Mouse (Mus musculus): ENCODE results near the gene Thnsl2. TPM values are rescaled to one million over a fixed set of nuclear protein-coding genes. Genes with fewer than 3 reads are reported as not detected.

Gene Thnsl2
- 0.17 and 0.69 TPM in 2 replicates for total RNA-seq (2014; fragmentation: Nextera tagmentation)
- 0.10 and 1.3 TPM in 2 replicates for total RNA-seq (2017)

- peak; percentile 82 for ATAC-seq (replicated peaks; ENCODE audit: poor library complexity, severe bottlenecking)
Observed at GRCm38 (mm10) chr6:71143894-71144455, at the start of gene Thnsl2. Thnsl2 (minus strand) TSS chr6:71144439.

DNA sequence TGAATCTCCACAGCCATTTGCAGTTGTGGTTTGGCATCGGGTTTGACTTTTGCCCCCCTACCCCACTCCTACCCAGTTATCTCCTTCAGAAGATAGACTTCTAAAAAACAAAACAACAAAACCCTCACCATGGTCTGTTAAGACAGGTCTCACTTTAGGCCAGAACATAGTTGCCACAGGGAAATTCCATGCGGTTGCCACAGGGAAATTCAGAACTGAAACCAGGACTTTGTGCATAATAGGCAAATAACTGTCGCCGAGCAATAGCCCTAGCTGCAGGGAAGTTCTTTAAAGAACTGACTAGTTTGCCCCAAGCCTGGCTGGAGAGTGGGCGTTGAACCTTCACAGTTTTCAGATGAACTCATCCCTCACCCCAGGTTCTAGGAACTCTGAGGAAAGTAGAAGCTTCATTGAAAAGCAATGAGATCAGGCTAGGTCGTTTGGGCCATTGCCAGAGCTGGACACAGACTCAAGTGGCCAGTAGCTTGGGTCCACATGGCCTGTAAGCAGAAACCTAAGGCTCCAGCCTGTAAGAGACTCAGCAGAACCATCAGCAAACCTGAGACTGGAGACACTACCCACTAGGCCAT lies 49.0 kb upstream of the Thnsl2 start:
- ATAC-seq (replicated peaks; ENCODE audit: poor library complexity, severe bottlenecking): no peak

DNA sequence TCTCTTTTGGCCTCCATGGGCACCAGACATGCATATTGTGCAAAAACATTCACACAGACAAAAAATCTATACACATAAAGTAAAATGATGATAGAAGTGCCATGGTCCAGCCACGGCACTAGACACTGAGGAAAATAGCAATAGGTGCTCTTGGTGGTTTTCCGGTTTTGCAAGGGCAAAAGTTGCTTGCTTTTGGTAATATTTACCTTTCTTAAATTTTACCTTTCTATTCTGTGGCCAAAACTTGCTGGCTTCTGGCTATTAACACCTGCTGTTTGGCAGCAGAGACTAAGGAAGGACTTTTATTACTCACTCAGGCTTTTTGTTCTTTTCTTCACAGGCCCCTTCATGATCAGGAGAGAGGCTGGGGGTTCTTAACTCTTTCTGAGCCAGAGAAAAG lies 46.3 kb upstream of the Thnsl2 start:
- ATAC-seq (replicated peaks; ENCODE audit: poor library complexity, severe bottlenecking): no peak

DNA sequence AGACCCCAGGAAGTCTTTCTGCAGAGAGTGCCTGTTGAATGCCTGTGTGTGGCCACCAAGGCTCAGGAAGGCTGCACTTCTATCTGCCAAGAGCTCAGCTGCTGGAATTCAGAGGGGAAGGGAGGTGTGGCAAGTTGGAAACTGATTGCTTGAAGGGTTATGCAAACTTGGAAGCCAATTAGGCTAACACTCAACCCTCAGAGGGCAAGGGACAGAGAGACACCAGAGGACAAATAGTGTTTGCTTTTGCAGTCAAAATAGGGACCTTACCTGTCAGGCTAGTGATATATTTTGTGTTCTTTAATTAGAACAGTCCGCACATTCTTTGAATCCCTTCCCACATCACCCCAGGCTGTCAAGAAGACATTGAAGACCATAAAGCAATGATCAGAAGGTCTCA lies 45.3 kb upstream of the Thnsl2 start:
- ATAC-seq (replicated peaks; ENCODE audit: poor library complexity, severe bottlenecking): no peak

DNA sequence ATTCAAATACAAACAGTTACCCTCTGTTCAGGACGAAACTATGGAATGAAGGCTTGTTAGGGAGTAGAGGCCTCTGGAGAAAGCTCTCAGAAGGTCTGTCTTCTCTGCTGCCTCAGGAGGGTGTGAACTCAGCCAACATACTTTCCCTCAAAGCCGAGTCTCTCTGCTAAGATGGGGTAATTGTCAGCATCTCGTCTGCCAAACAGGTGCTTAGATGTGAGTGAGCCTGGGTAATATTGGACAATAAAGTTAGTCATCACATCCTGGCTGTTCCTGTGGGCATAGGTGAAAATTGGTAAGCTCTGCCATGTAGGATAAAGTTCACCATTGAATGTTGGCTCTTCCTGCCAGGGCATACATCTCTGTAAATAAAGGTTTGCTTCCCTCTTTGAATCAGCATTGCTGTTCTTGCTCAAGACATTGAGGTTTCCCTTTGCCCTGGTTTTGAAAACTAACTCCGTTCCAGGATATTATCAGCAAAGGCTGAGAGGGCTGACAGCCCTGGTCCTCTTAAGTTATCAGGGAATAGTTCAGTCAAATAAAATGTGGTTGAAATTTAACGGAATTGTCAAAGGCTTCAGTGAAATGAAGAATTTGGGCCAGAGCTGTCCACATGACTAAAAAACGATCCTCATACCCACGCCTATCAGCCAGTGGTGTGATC lies 40.8 kb upstream of the Thnsl2 start:
- no peak for ATAC-seq (replicated peaks; ENCODE audit: poor library complexity, severe bottlenecking)

GRCm38 (mm10) chr6:71180596-71180995 lies 36.4 kb upstream of the Thnsl2 start:
- no peak for ATAC-seq (replicated peaks; ENCODE audit: poor library complexity, severe bottlenecking)

- no peak for ATAC-seq (replicated peaks; ENCODE audit: poor library complexity, severe bottlenecking)
Observed at GRCm38 (mm10) chr6:71172812-71173580, 28.8 kb upstream of the Thnsl2 start.

DNA sequence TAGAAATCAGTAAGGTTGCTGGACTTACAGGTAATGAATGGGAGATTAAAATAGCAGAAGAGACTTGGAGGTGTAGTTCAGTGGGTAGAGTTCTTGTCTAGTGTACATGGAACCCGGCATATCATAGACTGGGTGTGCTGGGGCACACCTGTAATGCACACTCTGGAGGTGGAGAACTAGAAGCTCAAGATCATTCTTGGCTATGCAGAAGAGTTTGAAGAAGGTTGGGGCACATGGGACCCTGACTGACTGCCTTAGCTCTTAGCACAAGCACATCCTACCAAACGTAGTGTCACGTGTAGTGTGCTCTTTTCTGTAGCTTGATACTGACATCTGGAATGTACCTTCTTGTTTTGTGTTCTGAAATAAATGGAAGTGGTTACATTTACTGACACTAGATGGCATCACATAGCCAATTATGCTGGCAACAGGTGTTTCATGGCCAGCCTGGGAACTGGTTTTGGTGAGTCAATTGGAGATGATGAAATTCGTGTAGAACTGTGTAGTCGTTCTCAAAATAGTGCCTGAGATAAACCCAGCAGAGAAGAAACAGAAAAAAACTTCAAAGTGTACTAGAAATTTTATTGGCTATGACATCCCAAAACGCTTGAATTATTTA lies 22.4 kb upstream of the Thnsl2 start:
- ATAC-seq (replicated peaks; ENCODE audit: poor library complexity, severe bottlenecking): peak; percentile 68; the same call in 1 of the 2 replicates

DNA sequence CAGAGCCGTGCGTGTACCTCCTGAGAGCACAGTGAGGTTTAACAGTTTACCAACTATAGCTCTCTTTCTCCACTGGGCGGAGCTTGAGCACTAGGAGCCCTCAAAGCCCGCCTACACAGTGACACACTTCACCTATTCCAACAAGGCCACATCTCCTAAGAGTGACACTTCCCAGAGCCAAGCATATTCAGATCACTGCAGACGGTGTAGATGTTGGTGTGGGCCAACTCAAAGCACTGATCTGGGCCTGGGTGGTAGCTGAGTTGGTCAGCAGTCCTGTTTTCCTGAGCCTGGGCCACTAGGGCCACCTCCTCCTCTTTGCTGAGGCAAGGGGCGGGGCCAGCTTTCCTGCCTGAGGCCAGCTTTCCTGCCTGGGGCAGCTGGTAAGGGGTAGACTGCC lies 20.2 kb upstream of the Thnsl2 start:
- no peak; the same call in 1 of the 2 replicates for ATAC-seq (replicated peaks; ENCODE audit: poor library complexity, severe bottlenecking)

- ATAC-seq (replicated peaks; ENCODE audit: poor library complexity, severe bottlenecking): no peak
Observed at GRCm38 (mm10) chr6:71162269-71162668, 18.0 kb upstream of the Thnsl2 start.

- ATAC-seq (replicated peaks; ENCODE audit: poor library complexity, severe bottlenecking): no peak
Observed at GRCm38 (mm10) chr6:71161290-71161689, 17.1 kb upstream of the Thnsl2 start.

- peak; percentile 35 for ATAC-seq (replicated peaks; ENCODE audit: poor library complexity, severe bottlenecking)
Observed at GRCm38 (mm10) chr6:71156674-71157326, 12.6 kb upstream of the Thnsl2 start.

- ATAC-seq (replicated peaks; ENCODE audit: poor library complexity, severe bottlenecking): no peak
Observed at GRCm38 (mm10) chr6:71154861-71155260, 10.6 kb upstream of the Thnsl2 start.

GRCm38 (mm10) chr6:71153486-71153885 lies 9.2 kb upstream of the Thnsl2 start:
- ATAC-seq (replicated peaks; ENCODE audit: poor library complexity, severe bottlenecking): no peak

GRCm38 (mm10) chr6:71151098-71151497 lies 6.9 kb upstream of the Thnsl2 start:
- no peak for ATAC-seq (replicated peaks; ENCODE audit: poor library complexity, severe bottlenecking)

DNA sequence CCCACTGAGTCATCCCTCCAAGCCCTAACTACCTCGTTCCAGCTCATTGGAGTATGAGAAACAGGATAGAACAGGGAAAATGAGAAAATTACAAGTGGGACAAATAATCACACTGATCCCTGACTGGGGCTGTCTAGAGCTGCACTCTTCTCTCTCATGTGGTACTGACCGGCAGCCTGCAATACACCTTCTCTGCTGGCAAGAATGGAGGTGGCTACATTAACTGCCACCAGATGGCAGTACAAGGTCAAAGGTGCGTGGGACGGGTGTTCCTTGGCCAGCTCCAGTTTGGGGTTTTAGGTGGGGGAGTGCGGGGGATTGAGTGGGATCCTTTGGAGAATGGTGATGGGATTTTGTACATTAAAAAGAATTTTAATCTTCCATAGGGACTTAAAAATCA lies 5.3 kb upstream of the Thnsl2 start:
- peak; percentile 91 for ATAC-seq (replicated peaks; ENCODE audit: poor library complexity, severe bottlenecking)

DNA sequence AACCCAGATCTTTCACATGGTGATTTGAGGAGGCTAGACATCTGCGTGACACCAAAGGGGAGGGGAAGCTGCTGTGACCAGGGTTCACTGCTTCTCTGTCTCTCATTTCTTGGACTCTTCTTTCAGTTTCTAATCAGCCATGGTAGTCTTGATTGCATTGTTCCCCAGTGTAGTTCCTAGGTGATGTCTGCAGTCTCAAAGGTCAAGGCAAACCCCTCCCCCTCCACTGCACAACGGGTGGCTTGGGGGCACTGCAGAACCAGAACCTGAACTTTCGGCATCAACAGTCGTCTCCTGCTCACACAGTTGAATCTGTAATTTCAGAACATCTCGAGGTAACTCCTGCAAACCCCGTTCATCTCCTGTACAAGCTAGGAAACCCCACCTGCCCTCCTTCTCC lies 4.1 kb upstream of the Thnsl2 start:
- no peak for ATAC-seq (replicated peaks; ENCODE audit: poor library complexity, severe bottlenecking)

- no peak for ATAC-seq (replicated peaks; ENCODE audit: poor library complexity, severe bottlenecking)
Observed at GRCm38 (mm10) chr6:71145288-71145989, 1.2 kb upstream of the Thnsl2 start.

DNA sequence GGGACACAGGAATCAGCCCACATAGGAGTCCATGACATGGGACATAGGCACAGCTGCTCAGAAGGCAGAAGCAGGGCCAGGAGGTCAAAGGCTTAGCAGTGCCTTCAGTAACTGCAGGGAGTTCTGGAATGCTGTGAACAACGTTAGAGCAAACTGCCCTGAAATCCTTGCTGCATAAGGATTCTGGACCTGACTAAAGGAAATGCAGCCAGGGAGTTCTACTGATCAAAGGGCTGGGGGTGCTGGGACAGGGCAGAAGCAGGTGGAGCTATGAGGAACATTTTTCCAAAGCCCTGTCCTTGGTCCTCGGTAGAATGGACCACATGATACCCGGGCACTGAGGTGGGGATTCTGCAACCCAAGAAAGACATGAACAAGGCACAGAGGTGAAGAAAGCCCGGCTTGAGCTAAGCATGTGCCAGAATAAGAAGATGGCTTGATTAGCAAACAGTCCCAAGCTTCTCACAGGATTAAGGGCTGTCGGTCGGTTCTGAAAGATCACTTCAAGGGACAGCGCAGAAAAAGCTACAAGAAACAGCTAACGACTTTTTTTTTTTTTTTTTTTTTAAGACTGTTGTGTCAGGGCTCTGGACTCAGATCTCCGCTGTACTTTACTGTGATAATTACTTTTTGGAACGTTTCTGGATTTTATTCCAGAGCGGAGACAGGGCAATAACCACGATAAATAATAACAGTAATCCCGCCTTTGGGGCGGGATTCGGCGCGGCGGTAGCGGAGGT lies 915 bp downstream of the Thnsl2 start:
- no peak for ATAC-seq (replicated peaks; ENCODE audit: poor library complexity, severe bottlenecking)
